Mouse (Mus musculus): Measurements from ENCODE around the gene Scaf4. TPM values are rescaled to one million over a fixed set of nuclear protein-coding genes. Genes with fewer than 3 reads are reported as not detected.

Scaf4 gene
- polyA plus RNA-seq, 1 experiment, result 82.0 TPM

GRCm38 (mm10) chr16:90250099-90250498, 34.2 kb downstream of the Scaf4 start:
- no peak for TF ChIP-seq FLI1 (IDR thresholded peaks at IDR 0.05; ENCODE audit: low read length)
- no peak for TF ChIP-seq GATA1 (IDR thresholded peaks at IDR 0.05; ENCODE audit: borderline replicate concordance, low read length)
- H3K4me3 ChIP-seq (replicated peaks), result no peak overlapping the region
- no peaks in the 10 kb centered on the region for H3K9me3 ChIP-seq
- no peaks in the 10 kb centered on the region for H3K4me1 ChIP-seq
- no peaks in the 10 kb centered on the region for H3K27me3 ChIP-seq (replicated peaks)
- peaks cover 95% of the 10 kb centered on the region for H3K36me3 ChIP-seq (replicated peaks; ENCODE audit: low read length)

- no peaks in the 10 kb centered on the region for H3K9me3 ChIP-seq
- H3K4me3 ChIP-seq (replicated peaks), result no peak overlapping the region
- H3K4me1 ChIP-seq, result peaks cover 12% of the 10 kb centered on the region
- H3K27me3 ChIP-seq (replicated peaks), result no peaks in the 10 kb centered on the region
- H3K36me3 ChIP-seq (replicated peaks; ENCODE audit: low read length), result peaks cover 96% of the 10 kb centered on the region
- TF ChIP-seq FLI1 (IDR thresholded peaks at IDR 0.05; ENCODE audit: low read length) (no peak), GATA1 (IDR thresholded peaks at IDR 0.05; ENCODE audit: borderline replicate concordance, low read length) (no peak)
Measured at GRCm38 (mm10) chr16:90242426-90243304, 41.6 kb downstream of the Scaf4 start.

GRCm38 (mm10) chr16:90241875-90242274, 42.4 kb downstream of the Scaf4 start:
- peaks cover 12% of the 10 kb centered on the region for H3K4me1 ChIP-seq
- no peaks in the 10 kb centered on the region for H3K27me3 ChIP-seq (replicated peaks)
- H3K4me3 ChIP-seq (replicated peaks), result no peak overlapping the region
- no peak for TF ChIP-seq GATA1 (IDR thresholded peaks at IDR 0.05; ENCODE audit: borderline replicate concordance, low read length)
- TF ChIP-seq FLI1 (IDR thresholded peaks at IDR 0.05; ENCODE audit: low read length), result no peak
- no peaks in the 10 kb centered on the region for H3K9me3 ChIP-seq
- peaks cover 96% of the 10 kb centered on the region for H3K36me3 ChIP-seq (replicated peaks; ENCODE audit: low read length)

- no peaks in the 10 kb centered on the region for H3K27me3 ChIP-seq (replicated peaks)
- peaks cover 31% of the 10 kb centered on the region for H3K4me1 ChIP-seq
- TF ChIP-seq FLI1 (IDR thresholded peaks at IDR 0.05; ENCODE audit: low read length) (no peak), GATA1 (IDR thresholded peaks at IDR 0.05; ENCODE audit: borderline replicate concordance, low read length) (no peak)
- no peaks in the 10 kb centered on the region for H3K9me3 ChIP-seq
- peaks cover 93% of the 10 kb centered on the region for H3K36me3 ChIP-seq (replicated peaks; ENCODE audit: low read length)
- H3K4me3 ChIP-seq (replicated peaks), result no peak overlapping the region
Measured at GRCm38 (mm10) chr16:90239128-90239746, 45.1 kb downstream of the Scaf4 start.

- H3K9me3 ChIP-seq, result no peaks in the 10 kb centered on the region
- no peaks in the 10 kb centered on the region for H3K27me3 ChIP-seq (replicated peaks)
- peaks cover 91% of the 10 kb centered on the region for H3K36me3 ChIP-seq (replicated peaks; ENCODE audit: low read length)
- peaks cover 29% of the 10 kb centered on the region for H3K4me1 ChIP-seq
- TF ChIP-seq GATA1 (IDR thresholded peaks at IDR 0.05; ENCODE audit: borderline replicate concordance, low read length) (no peak), FLI1 (IDR thresholded peaks at IDR 0.05; ENCODE audit: low read length) (no peak)
- H3K4me3 ChIP-seq (replicated peaks), result no peak overlapping the region
Measured at GRCm38 (mm10) chr16:90235188-90235587, 49.1 kb downstream of the Scaf4 start.

- H3K27me3 ChIP-seq (replicated peaks), result no peaks in the 10 kb centered on the region
- peaks cover 91% of the 10 kb centered on the region for H3K36me3 ChIP-seq (replicated peaks; ENCODE audit: low read length)
- no peaks in the 10 kb centered on the region for H3K9me3 ChIP-seq
- no peak overlapping the region for H3K4me3 ChIP-seq (replicated peaks)
- TF ChIP-seq FLI1 (IDR thresholded peaks at IDR 0.05; ENCODE audit: low read length) (no peak), GATA1 (IDR thresholded peaks at IDR 0.05; ENCODE audit: borderline replicate concordance, low read length) (no peak)
- H3K4me1 ChIP-seq, result peaks cover 28% of the 10 kb centered on the region
Measured at GRCm38 (mm10) chr16:90234617-90235016, 49.7 kb downstream of the Scaf4 start.

- no peaks in the 10 kb centered on the region for H3K27me3 ChIP-seq (replicated peaks)
- TF ChIP-seq GATA1 (IDR thresholded peaks at IDR 0.05; ENCODE audit: borderline replicate concordance, low read length) (no peak), FLI1 (IDR thresholded peaks at IDR 0.05; ENCODE audit: low read length) (no peak)
- no peak overlapping the region for H3K4me3 ChIP-seq (replicated peaks)
- H3K36me3 ChIP-seq (replicated peaks; ENCODE audit: low read length), result peaks cover 90% of the 10 kb centered on the region
- H3K9me3 ChIP-seq, result no peaks in the 10 kb centered on the region
- peaks cover 24% of the 10 kb centered on the region for H3K4me1 ChIP-seq
Measured at GRCm38 (mm10) chr16:90233702-90234101, 50.6 kb downstream of the Scaf4 start.

- H3K4me1 ChIP-seq, result peaks cover 23% of the 10 kb centered on the region
- peaks cover 93% of the 10 kb centered on the region for H3K36me3 ChIP-seq (replicated peaks; ENCODE audit: low read length)
- H3K9me3 ChIP-seq, result no peaks in the 10 kb centered on the region
- H3K27me3 ChIP-seq (replicated peaks), result no peaks in the 10 kb centered on the region
- H3K4me3 ChIP-seq (replicated peaks), result no peak overlapping the region
- no peak for TF ChIP-seq FLI1 (IDR thresholded peaks at IDR 0.05; ENCODE audit: low read length)
- TF ChIP-seq GATA1 (IDR thresholded peaks at IDR 0.05; ENCODE audit: borderline replicate concordance, low read length), result no peak
Measured at GRCm38 (mm10) chr16:90231302-90231701, 53.0 kb downstream of the Scaf4 start.

- no peak overlapping the region for H3K4me3 ChIP-seq (replicated peaks)
- H3K36me3 ChIP-seq (replicated peaks; ENCODE audit: low read length), result peaks cover 95% of the 10 kb centered on the region
- TF ChIP-seq GATA1 (IDR thresholded peaks at IDR 0.05; ENCODE audit: borderline replicate concordance, low read length) (no peak), FLI1 (IDR thresholded peaks at IDR 0.05; ENCODE audit: low read length) (no peak)
- H3K4me1 ChIP-seq, result peaks cover 15% of the 10 kb centered on the region
- H3K9me3 ChIP-seq, result no peaks in the 10 kb centered on the region
- H3K27me3 ChIP-seq (replicated peaks), result no peaks in the 10 kb centered on the region
Measured at GRCm38 (mm10) chr16:90229897-90230296, 54.4 kb downstream of the Scaf4 start.

All from megakaryocyte, embryonic 14.5 days (primary cell).